Mouse (Mus musculus) thymus, adult 2 months (tissue): ENCODE data around the gene Zfp280c. TPM values are rescaled to one million over a fixed set of nuclear protein-coding genes. Genes with fewer than 3 reads are reported as not detected.

ENCODE experiments used
- DNase-seq: peaks from one replicate; pipeline ENCODE4 v3.0.0; 2021
- H3K27ac ChIP-seq: fragments of 200-500 bp; 2 replicates; pipeline ENCODE4 v1.5.1; 2012; ENCODE audit warnings: low read length, control low read depth; ENCODE audit not compliant: control insufficient read depth, insufficient read depth
- H3K27me3 ChIP-seq: fragments of 200-500 bp; 2 replicates; pipeline ENCODE4 v1.6.1; 2012; ENCODE audit warnings: mild to moderate bottlenecking, low read length, moderate library complexity, mixed read lengths; ENCODE audit not compliant: control insufficient read depth, insufficient read depth
- H3K36me3 ChIP-seq: fragments of 200-500 bp; 2 replicates; pipeline ENCODE4 v1.6.1; 2012; ENCODE audit warnings: mild to moderate bottlenecking, low read length, moderate library complexity; ENCODE audit not compliant: control insufficient read depth, insufficient read depth
- H3K4me1 ChIP-seq: fragments of 200-500 bp; replicated peaks from 2 replicates; pipeline ENCODE4 v1.6.1; 2012; ENCODE audit warnings: low read length; ENCODE audit not compliant: control insufficient read depth, insufficient read depth
- H3K4me3 ChIP-seq: fragments of 200-500 bp; 2 replicates; pipeline ENCODE4 v1.5.1; 2012; ENCODE audit warnings: mild to moderate bottlenecking, low read length, control low read depth, moderate library complexity; ENCODE audit not compliant: control insufficient read depth, insufficient read depth
- CTCF ChIP-seq: fragments of 200-500 bp; IDR thresholded peaks from 2 replicates; pipeline ENCODE4 v1.5.1; 2012; ENCODE audit warnings: mild to moderate bottlenecking, control low read depth, low read length, moderate library complexity, borderline replicate concordance; ENCODE audit not compliant: control insufficient read depth, poor library complexity, insufficient read depth; ENCODE audit errors: extremely low read depth
- POLR2A ChIP-seq: fragments of 200-500 bp; IDR thresholded peaks from 2 replicates; pipeline ENCODE4 v1.6.1; 2012; ENCODE audit warnings: mild to moderate bottlenecking, low read length, control low read depth, moderate library complexity; ENCODE audit not compliant: control insufficient read depth, poor library complexity, insufficient read depth; ENCODE audit errors: extremely low read depth
- WGBS: fragments of 180-500 bp; shearing (Covaris S2); methylation state at CpG from one replicate; pipeline ENCODE4 v1.1.7; 2018; 5-methylcytosine and 5-hydroxymethylcytosine counted together
- polyA plus RNA-seq: library from polyadenylated mRNA; depleted of rRNA; stranded (reverse); fragments of >200 nt; gene quantifications from 2 replicates; pipeline ENCODE4 v1.2.3, GENCODE M21; 2012; rRNA removed

The Zfp280c gene
- 8.8 and 11.4 TPM in 2 replicates for polyA plus RNA-seq

- TF ChIP-seq POLR2A (no peak), CTCF (no peak)
- Histone ChIP-seq H3K4me1 (0 out of 2 replicates have a peak, but pooled peaks cover 2% of the 10 kb centered on the region), H3K27ac (peak within 1 kb of the TSS; percentile 61), H3K36me3 (peaks cover 9% of the 10 kb centered on the region; the same call in 1 of the 2 replicates), H3K27me3 (no peaks in the 10 kb centered on the region), H3K4me3 (peak within 1 kb of the TSS; percentile 100)
- DNase-seq, result peak; percentile 60
- WGBS, result 2% methylated on average over 43 of the region's 45 CpGs
These were observed at the start of gene Zfp280c for GRCm38 (mm10) chrX:48594099-48594760. Gene Zfp280c, minus strand, starts transcription at chrX:48594504.

DNA sequence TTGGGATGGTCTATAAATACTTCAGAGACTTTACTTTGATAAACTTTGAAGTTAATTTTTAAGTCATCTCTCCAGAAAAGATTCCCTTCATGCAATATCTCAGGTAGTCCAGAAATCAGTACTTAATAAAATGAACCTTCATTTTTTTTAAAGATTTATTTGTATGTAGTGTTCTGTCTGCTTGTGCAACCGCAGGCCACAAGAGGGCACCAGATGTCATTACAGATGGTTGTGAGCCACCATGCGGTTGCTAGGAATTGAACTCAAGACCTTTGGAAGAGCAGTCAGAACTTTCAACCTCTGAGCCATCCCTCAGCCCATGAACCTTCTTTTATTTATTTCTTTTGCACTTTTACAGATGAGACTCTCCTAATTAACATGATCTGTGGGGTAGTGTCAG lies 42.7 kb upstream of the Zfp280c start:
- H3K36me3 ChIP-seq, result no peaks in the 10 kb centered on the region
- TF ChIP-seq CTCF (no peak), POLR2A (no peak)
- peak; percentile 15 for DNase-seq
- H3K27me3 ChIP-seq, result no peaks in the 10 kb centered on the region
- H3K4me3 ChIP-seq, result no peak overlapping the region
- 87% methylated on average over 2 of the region's 2 CpGs for WGBS
- no peak overlapping the region for H3K27ac ChIP-seq
- no peaks in the 10 kb centered on the region for H3K4me1 ChIP-seq

- Histone ChIP-seq H3K4me3 (peak overlapping the region; percentile 87), H3K27ac (peak overlapping the region; percentile 36; the same call in 1 of the 2 replicates), H3K27me3 (no peaks in the 10 kb centered on the region), H3K36me3 (no peaks in the 10 kb centered on the region), H3K4me1 (no peaks in the 10 kb centered on the region)
- DNase-seq, result no peak
- TF ChIP-seq POLR2A (no peak), CTCF (no peak)
- 1% methylated on average over 9 of the region's 9 CpGs for WGBS
These were observed 29.7 kb upstream of the Zfp280c start for GRCm38 (mm10) chrX:48624054-48624420.

DNA sequence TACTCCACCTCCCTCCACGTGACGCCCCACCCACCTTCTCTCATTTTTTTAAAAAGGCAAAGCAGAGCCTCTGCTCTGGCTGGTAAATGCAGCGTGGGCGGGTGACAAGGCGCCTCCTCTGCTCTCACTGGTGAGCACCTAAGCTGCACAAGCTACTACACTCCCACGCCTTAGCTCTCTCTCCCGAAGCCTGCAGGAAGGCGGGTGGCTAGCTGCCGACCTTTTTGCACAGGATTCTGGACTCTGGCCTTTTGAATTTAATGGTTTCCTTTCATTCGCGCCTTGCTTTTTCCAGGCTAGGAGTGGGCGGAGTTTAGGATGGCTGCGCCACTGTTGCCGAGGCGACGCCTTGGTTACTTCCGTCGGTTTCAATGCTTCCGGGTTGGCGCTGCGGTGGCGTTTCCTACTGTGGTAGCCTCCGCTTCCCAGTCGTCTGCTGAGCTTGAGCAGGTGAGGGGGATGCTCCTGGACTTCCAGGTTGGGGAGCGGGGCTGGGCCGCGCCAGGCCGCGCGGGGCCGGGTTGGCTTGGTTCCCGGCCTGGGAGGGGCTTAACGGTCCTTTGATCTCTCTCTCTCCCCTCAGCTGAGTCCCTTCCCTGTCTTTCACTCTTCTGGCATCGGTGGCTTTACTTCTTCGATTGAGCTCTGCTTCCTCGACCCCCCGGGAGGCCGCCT lies 29.2 kb upstream of the Zfp280c start, which contains the start of gene Slc25a14:
Slc25a14 (plus strand) TSS at position 35 of the 675 bp plus-strand sequence.
- peak; percentile 72 for DNase-seq
- WGBS, result 1% methylated on average over 38 of the region's 38 CpGs
- Histone ChIP-seq H3K36me3 (no peaks in the 10 kb centered on the region), H3K27ac (peak within 1 kb of the TSS; percentile 36; the same call in 1 of the 2 replicates), H3K27me3 (no peaks in the 10 kb centered on the region), H3K4me1 (no peaks in the 10 kb centered on the region), H3K4me3 (peak within 1 kb of the TSS; percentile 87)
- TF ChIP-seq CTCF (no peak), POLR2A (0 out of 2 replicates have a peak, but pooled peaks have one; percentile 32)

DNA sequence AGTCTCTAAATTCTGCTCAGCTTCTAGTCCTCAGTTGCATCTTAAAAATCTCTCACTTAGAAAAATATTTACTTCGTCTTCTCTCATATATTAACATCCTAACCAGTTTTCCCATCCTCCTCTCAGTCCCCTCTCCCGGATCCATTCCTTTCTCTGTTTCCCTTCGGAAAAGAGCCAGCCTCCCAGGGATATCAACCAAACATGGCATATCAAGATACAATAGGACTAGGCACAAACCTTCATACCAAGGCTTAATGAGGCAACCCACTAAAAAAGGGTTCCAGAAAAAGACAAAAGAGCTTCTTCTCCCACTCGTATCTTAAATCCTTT lies 28.7 kb upstream of the Zfp280c start:
- no peaks in the 10 kb centered on the region for H3K4me1 ChIP-seq
- no peaks in the 10 kb centered on the region for H3K27me3 ChIP-seq
- no peak for DNase-seq
- peak overlapping the region; percentile 87; the same call in 1 of the 2 replicates for H3K4me3 ChIP-seq
- no peak for TF ChIP-seq POLR2A
- no peak for TF ChIP-seq CTCF
- H3K27ac ChIP-seq, result no peak overlapping the region
- 13% methylated on average over 4 of the region's 4 CpGs for WGBS
- no peaks in the 10 kb centered on the region for H3K36me3 ChIP-seq

- no peak for TF ChIP-seq CTCF
- no peak for TF ChIP-seq POLR2A
- H3K27ac ChIP-seq, result no peak overlapping the region
- H3K36me3 ChIP-seq, result no peaks in the 10 kb centered on the region
- H3K27me3 ChIP-seq, result no peaks in the 10 kb centered on the region
- WGBS, result 80% methylated on average over 2 of the region's 2 CpGs
- no peak for DNase-seq
- H3K4me1 ChIP-seq, result no peaks in the 10 kb centered on the region
- H3K4me3 ChIP-seq, result no peak overlapping the region
These were observed 10.6 kb upstream of the Zfp280c start for GRCm38 (mm10) chrX:48604872-48605271.
